Mouse (Mus musculus): Measurements from ENCODE around the gene Clic3. TPM values are rescaled to one million over a fixed set of nuclear protein-coding genes. Genes with fewer than 3 reads are reported as not detected.
A peak's percentile ranks its signal among the peaks of the same experiment; 100 is the strongest.
"Not testable (repeated sequence)": the region's sequence is repeated elsewhere in the genome, so short reads cannot be mapped to it uniquely, and the experiment has no call there.

Clic3 gene
- total RNA-seq (2014; rRNA removed) (0.48 TPM in 1 of 2 replicates, not detected in the other), polyA plus RNA-seq (2015; fragmentation: Nextera tagmentation; extraction: Ambion mirVana) (2.5 and 3.6 TPM in 2 replicates)

DNA sequence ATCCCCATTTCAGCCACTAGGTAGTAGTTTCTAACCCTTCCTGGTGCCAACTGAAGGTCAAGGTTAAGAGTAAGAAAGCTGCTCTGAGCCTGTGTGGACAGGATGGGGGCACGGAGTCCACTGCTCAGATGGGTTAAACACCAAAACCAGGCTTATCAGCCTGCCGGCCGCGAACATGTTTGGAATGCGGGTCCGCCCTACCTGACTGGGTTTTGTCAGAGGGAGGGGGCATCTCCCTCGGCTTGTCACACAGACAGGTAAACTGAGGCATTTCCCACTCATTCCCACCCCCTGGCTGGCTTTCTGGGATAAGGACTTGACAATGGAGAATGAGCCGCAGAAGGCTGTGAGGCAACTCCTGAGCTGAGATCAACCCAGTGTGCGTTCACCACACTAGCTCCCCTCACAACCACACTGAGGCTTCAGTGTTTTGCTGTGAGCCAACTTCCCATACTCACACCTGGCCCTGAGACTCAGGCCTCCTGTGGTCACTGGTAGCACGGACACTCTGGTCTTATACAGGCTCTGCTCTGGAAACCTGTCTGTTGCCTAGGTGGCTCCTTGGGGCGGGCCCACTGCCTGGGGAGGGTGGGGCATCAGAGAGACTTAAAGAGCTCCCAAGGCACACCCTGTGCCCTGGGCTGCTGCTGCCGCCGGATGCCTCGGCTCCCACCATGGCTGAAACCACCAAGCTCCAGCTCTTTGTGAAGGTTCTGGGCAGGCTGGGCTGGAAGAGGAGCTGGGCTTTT is at the start of gene Clic3:
Gene Clic3 (plus strand): TSS at position 634 of the 749 bp plus-strand sequence.
- H3K4me1 ChIP-seq (ENCODE audit: insufficient read depth): peaks cover 13% of the 10 kb centered on the region; the same call in 1 of the 2 replicates
- WGBS: 64% methylated on average over 14 of the region's 14 CpGs

DNA sequence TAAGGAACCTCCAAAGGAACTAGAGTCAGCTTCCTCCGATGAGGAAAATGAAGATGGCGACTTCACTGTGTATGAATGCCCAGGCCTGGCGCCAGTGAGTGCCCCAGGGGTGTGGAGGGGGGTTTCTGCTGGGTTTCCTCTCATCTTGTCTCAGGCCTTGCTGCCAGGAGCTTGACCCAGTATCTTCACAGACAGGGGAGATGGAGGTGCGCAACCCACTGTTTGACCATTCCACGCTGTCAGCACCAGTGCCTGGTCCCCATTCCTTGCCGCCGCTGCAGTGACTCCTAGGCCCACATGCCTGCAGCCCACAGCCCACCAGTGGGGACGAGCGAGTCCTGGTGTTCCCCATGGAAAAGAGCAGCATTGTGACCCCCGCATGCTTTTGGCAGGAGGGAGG is 47.7 kb upstream of the Clic3 start:
- Histone ChIP-seq H3K9ac (no peak overlapping the region), H3K27me3 (ENCODE audit: insufficient read depth, low read length) (no peaks in the 10 kb centered on the region), H3K9me3 (ENCODE audit: low read length) (no peaks in the 10 kb centered on the region), H3K36me3 (ENCODE audit: insufficient read depth) (peaks cover 43% of the 10 kb centered on the region), H3K27ac (ENCODE audit: low read depth, low read length) (no peak overlapping the region), H3K4me1 (ENCODE audit: insufficient read depth) (peaks cover 7% of the 10 kb centered on the region; the same call in 1 of the 2 replicates), H3K4me3 (ENCODE audit: low read depth, low read length) (no peak overlapping the region), H3K4me2 (ENCODE audit: low read depth) (no peak overlapping the region)
- no peak for DNase-seq
- no peak for TF ChIP-seq CTCF (IDR thresholded peaks at IDR 0.05; ENCODE audit: low read depth)
- ATAC-seq: no peak
- whole genome bisulfite sequencing: 93% methylated on average over 10 of the region's 10 CpGs

More for the DNA sequence above, at the start of gene Clic3:
- no peaks in the 10 kb centered on the region for H3K9me3 ChIP-seq (ENCODE audit: low read length)
- ATAC-seq (no peak), DNase-seq (no peak)
- no peak within 1 kb of the TSS for H3K9ac ChIP-seq
- no peak for TF ChIP-seq CTCF (IDR thresholded peaks at IDR 0.05; ENCODE audit: low read depth)
- H3K27ac ChIP-seq (ENCODE audit: low read depth, low read length): no peak within 1 kb of the TSS
- H3K4me2 ChIP-seq (ENCODE audit: low read depth): no peak within 1 kb of the TSS
- no peak within 1 kb of the TSS for H3K4me3 ChIP-seq (ENCODE audit: low read depth, low read length)
- H3K27me3 ChIP-seq (ENCODE audit: insufficient read depth, low read length): no peaks in the 10 kb centered on the region
- peaks cover 19% of the 10 kb centered on the region for H3K36me3 ChIP-seq (ENCODE audit: insufficient read depth)

GRCm38 (mm10) chr2:25413436-25413835 is 43.2 kb upstream of the Clic3 start:
- H3K9me3 ChIP-seq (ENCODE audit: low read length); H3K4me2 ChIP-seq (ENCODE audit: low read depth); H3K9ac ChIP-seq; DNase-seq; H3K27ac ChIP-seq (ENCODE audit: low read depth, low read length); H3K27me3 ChIP-seq (ENCODE audit: insufficient read depth, low read length); H3K4me1 ChIP-seq (ENCODE audit: insufficient read depth); ATAC-seq; H3K4me3 ChIP-seq (ENCODE audit: low read depth, low read length): not testable (repeated sequence)
- H3K36me3 ChIP-seq (ENCODE audit: insufficient read depth): peaks cover 29% of the 10 kb centered on the region
- peak; percentile 45 for TF ChIP-seq CTCF (IDR thresholded peaks at IDR 0.05; ENCODE audit: low read depth)

DNA sequence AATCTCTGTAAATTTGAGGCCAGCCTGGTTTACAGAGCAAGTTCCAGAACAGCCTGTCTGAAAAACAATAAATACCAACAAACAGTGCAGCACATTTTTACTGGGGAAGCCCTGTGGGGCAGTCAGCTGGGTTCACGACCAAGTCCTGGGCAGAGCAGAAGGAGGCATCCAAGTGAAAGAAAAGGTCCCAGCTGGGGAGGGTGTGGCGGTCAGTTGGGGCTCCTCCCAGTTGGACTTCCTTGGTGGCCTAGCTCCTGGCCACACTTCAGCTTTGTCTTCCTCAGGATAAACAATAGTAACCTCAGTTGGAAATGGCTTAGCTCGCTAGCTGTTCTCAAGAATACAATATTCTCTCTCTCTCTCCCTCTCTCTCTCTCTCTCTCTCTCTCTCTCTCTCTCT is 39.2 kb upstream of the Clic3 start:
- Histone ChIP-seq H3K4me1 (ENCODE audit: insufficient read depth) (no peaks in the 10 kb centered on the region), H3K9ac (no peak overlapping the region), H3K27me3 (ENCODE audit: insufficient read depth, low read length) (no peaks in the 10 kb centered on the region), H3K36me3 (ENCODE audit: insufficient read depth) (no peaks in the 10 kb centered on the region), H3K9me3 (ENCODE audit: low read length) (no peaks in the 10 kb centered on the region), H3K27ac (ENCODE audit: low read depth, low read length) (no peak overlapping the region), H3K4me3 (ENCODE audit: low read depth, low read length) (no peak overlapping the region), H3K4me2 (ENCODE audit: low read depth) (no peak overlapping the region)
- TF ChIP-seq CTCF (IDR thresholded peaks at IDR 0.05; ENCODE audit: low read depth): no peak
- 14% methylated on average over 3 of the region's 3 CpGs for WGBS
- no peak for DNase-seq
- ATAC-seq: no peak

- ATAC-seq: peak; percentile 71
- H3K9ac ChIP-seq: no peak overlapping the region
- H3K4me1 ChIP-seq (ENCODE audit: insufficient read depth): no peaks in the 10 kb centered on the region
- no peaks in the 10 kb centered on the region; the same call in 1 of the 2 replicates for H3K27me3 ChIP-seq (ENCODE audit: insufficient read depth, low read length)
- DNase-seq: peak; percentile 75
- no peak overlapping the region for H3K4me2 ChIP-seq (ENCODE audit: low read depth)
- no peaks in the 10 kb centered on the region for H3K9me3 ChIP-seq (ENCODE audit: low read length)
- H3K4me3 ChIP-seq (ENCODE audit: low read depth, low read length): no peak overlapping the region
- peak; percentile 80 for TF ChIP-seq CTCF (IDR thresholded peaks at IDR 0.05; ENCODE audit: low read depth)
- H3K27ac ChIP-seq (ENCODE audit: low read depth, low read length): no peak overlapping the region
- H3K36me3 ChIP-seq (ENCODE audit: insufficient read depth): no peaks in the 10 kb centered on the region
- 23% methylated on average over 3 of the region's 3 CpGs for WGBS
Measured at GRCm38 (mm10) chr2:25421896-25422295, 34.7 kb upstream of the Clic3 start.

DNA sequence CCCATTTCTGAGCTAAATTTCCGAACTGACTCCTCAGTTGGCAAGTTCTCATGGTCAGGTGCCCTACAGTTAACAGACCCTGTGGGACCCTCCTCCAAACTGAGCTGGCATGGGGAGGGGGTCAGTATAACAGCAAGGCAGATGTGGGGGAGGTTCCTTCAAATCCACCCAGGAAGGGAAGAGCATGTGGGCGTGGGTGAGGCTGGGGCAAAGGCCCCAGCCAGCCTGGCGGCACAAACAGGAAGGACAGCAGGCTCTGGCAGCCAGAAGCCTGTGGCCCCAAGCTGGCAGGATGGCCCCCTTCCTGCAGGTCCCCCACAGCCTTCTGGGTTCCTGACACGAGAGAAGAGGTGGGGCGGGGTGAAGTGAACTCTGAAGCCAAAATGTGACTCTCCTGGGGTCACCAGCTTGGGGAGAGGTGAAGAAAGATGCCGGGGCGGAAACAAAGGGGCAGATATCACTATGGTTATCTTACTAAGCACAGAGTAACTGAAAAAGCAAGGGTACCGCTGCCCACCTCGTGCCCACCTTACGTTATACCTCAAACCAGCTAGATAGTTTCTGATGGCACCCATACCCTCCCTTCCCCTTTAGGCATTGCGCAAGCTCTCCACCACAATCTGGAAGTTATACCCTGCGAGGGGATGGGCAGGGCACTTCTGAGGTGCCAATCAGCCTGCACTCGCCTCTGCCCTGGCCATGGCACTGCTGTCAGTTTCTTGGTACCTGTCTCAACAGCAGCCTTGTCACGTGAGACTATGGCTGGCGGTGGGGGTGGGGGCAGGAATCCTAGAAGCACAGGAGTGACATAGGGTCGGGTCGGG is 33.8 kb upstream of the Clic3 start, which contains the start of gene Fut7:
Gene Fut7 (plus strand): TSS at position 681 of the 824 bp plus-strand sequence.
- Histone ChIP-seq H3K4me2 (ENCODE audit: low read depth) (no peak within 1 kb of the TSS), H3K27ac (ENCODE audit: low read depth, low read length) (no peak within 1 kb of the TSS), H3K27me3 (ENCODE audit: insufficient read depth, low read length) (no peaks in the 10 kb centered on the region; the same call in 1 of the 2 replicates), H3K4me1 (ENCODE audit: insufficient read depth) (no peaks in the 10 kb centered on the region), H3K9ac (no peak within 1 kb of the TSS), H3K36me3 (ENCODE audit: insufficient read depth) (no peaks in the 10 kb centered on the region), H3K4me3 (ENCODE audit: low read depth, low read length) (no peak within 1 kb of the TSS), H3K9me3 (ENCODE audit: low read length) (no peaks in the 10 kb centered on the region)
- DNase-seq (no peak), ATAC-seq (no peak)
- TF ChIP-seq CTCF (IDR thresholded peaks at IDR 0.05; ENCODE audit: low read depth): no peak
- 73% methylated on average over 17 of the region's 17 CpGs for WGBS
